Mouse (Mus musculus) testis, postnatal 10 days (tissue): Measurements from ENCODE around the gene Arl4a.

ENCODE experiments used
- DNase-seq: peaks from one replicate; pipeline ENCODE4 v3.0.0; 2021; ENCODE audit warnings: low spot score

Gene Arl4a

DNA sequence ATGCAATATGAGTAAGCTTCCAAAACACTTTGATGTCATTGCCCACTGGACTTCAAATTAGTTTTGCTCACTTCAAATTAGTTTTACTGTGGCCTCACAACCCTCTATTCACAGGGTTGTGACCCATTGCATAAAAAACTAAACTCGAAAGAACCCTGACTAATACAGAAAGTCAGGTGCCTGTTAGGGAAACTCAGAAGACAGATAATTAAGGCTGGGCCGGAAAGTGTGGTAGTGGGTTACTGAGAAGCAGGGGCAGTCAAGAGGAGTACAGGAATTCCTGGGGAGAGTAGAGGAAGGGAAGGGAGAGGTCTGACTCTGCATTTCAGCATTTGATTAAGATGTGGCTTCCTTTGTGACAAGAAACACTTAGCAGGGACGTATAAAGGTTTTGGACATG, 29.4 kb downstream of the Arl4a start:
- DNase-seq, result no peak

DNA sequence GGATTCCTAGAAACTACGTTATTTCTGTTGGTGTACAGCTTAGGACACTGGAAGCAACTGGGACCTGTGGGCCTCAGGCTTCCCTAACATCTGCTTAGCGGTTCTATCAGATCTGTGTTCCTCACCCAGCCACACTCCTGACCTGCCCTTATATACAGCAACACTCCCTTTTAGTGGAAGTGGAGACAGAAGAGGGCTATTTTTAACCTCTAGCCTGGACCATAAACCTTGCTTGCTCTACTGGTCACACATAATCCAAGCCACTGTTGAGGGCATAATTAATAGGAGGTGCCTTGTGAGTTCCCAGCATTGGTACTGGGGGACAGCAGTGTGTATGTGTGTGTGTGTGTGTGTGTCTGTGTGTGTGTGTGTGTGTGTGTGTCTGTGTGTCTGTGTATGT, 33.1 kb downstream of the Arl4a start:
- DNase-seq, result no peak

- no peak for DNase-seq
Measured at GRCm38 (mm10) chr12:39998853-39999195, 39.0 kb downstream of the Arl4a start.

DNA sequence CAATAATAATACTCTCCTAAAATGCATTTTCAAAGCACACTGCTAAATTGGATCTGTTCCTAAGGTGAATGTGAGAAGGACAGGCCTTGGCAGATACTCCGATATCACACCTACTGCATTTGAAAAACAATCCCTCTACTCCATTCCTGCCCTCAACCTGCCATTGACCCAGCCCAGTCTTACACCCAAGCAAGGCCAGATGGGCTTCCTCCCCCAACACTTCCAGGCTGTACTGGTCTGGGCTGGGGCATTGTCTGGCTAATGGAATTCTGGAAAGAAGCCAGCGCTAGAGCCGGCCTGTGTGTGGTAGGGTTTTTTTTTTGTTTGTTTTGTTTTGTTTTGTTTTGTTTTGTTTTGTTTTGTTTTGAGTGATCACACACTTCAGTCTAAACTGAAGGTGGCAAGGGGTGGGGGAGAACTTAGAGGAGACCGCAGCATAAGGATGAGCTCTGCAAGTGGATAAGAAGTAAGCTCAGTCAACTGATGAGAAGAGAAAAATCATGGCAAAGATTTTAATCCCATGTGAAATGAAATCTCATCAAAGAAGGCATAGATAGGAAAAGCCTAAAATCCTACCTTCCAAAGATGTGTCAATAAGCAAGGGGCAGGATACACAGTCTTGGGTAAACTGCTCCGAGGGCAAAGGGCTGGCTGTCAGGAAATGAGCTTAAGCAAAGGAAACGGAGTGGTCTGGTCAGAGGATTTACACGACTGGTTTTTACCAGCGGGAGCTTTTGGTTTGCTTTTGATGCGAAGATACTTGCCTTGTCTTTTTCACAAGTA, 39.6 kb downstream of the Arl4a start:
- no peak for DNase-seq

GRCm38 (mm10) chr12:39997651-39998050, 40.2 kb downstream of the Arl4a start:
- DNase-seq, result no peak

DNA sequence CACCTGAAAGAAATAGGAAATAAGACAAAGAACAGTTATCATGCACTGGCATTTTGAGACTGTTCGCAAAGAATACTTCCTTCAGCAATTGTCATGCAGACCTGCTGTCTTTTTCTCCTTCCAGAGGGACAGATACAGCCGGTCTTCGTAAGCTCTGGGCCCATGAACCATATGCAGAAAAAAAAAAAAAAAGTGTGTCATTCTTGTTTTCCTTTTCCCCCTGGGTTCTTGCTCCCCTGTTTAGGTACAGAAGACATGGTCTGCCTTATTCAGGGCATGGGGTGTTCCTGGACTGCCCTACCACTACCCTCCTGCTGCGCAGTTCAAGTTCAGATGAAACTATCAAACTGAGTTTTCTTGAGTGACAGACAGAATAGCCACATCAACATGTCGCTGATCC, 41.8 kb downstream of the Arl4a start:
- DNase-seq, result no peak

GRCm38 (mm10) chr12:39995609-39996008, 42.2 kb downstream of the Arl4a start:
- DNase-seq, result no peak

DNA sequence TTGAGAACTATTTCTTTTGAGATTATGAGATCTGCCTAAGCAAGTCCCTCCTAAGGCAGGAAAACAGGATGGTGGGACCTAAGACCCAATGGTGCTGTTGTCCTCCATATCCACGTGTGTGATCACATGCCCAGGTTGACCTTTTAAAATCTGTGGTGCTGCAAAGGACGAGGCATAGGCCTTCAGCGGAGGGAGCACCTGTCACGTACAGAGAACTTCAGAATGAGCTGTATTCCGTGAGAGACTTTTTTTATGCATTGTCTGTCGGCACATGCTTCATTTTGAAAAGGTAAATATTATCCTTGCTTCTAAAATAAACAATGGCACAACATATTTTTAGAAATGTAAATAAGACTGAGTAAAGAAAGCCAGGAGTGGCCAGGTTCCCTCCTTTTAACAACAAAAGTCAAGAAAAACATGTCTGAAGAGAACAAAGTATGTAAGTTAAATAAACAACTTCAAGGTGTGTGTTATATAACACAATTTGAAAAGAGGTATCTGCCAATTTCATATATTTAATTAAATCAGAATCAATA, 45.0 kb downstream of the Arl4a start:
- DNase-seq, result no peak

DNA sequence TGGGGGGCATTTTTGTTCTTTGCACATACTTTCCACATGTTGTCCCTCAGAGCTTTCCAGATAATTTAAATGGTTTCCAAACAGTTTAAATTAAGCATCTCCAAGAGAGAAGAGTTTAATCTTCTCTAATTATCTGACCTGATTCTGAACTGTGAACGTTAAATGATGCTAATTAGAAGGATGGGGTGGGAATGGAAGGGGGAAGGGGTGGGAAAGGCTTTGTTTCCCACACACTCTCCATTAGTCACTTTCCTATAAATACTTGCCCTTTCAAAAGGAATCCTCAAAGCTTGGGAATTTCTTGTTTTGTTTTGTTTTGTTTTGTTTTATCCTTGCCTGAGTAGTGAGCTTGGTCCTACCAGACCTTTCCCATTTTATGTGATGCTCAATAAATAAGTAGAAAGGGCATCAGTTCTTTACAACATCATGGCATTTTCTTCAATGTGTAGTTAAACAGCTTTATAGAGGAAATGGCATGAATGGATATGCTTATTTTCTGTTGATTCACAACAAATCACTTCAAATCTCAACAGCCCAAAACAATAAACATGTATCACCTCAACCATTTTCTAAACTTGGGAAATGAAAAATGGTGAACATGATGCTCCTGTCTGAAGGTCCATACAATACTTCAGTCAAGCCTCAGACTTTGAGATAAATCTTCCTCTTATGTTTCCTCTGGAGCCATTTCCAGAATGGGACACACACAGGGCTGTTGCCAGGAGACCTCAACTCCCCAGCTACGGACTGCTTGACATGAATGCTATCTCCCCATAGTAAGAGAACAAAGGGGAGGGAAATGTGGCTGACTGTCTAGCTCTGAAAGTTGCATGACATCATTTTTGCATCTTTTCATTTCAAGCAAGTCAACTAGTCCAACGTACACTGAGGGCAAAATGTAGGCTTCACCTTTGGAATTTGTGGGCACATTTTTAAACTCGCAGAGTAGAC, 46.7 kb downstream of the Arl4a start:
- no peak for DNase-seq

DNA sequence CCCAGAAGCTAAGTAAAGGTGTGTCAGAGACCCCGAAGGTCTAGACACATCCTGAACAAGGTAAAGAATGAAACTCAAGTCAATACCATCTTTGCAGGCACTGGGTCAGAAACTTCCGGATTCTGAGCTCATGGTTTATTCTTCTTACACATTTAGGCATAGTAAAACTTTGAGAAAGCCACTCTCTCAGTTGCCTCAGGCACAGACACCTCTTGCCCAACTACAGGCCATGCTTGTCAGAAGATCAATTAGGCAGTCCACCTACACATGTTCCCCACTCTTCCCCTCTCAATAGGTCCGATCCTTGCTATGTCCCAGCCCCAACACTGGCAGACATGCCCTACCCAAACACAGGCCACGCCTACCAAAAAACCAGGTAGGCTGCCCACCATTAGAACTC, 48.7 kb downstream of the Arl4a start:
- DNase-seq, result no peak

DNA sequence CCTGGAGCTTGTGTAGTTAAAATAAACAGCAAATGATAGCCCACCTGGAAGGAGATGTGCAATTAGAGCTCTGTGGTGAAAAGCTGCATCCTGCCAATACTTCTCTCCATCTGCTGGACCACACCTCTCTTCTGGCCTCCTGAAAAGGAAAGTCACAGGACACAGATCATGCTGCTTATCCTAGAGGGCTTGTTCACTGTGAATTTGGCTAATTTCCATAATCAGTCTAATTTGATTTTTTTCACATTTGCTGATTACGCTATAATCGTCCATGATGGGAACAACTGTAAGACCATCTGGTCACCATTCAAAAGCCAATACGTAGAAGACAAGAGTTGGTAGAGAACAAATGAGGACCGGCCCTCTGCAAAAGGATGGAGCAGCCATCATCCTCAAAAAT, 50.6 kb downstream of the Arl4a start:
- no peak for DNase-seq

GRCm38 (mm10) chr12:39985639-39986038, 52.2 kb downstream of the Arl4a start:
- peak; percentile 50 for DNase-seq

GRCm38 (mm10) chr12:39979792-39980191, 58.0 kb downstream of the Arl4a start:
- DNase-seq, result no peak

DNA sequence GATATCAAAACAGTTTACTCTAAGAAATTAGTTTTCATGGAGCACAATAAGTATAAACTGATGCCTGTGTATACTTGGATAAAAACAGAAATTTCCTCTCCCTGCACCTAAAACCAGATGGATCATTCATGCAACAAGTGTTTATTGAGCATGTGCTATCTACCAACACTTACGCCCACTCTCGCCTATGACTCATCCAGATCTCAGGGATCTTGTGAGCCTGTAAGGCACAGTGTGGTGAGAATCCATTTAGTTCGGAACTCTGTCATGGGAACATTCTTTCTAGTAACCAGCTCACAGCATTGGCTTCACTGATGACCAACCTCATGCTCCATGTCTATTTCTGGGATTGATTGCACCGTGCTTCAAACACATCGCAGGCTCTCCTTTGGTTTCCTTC, 58.8 kb downstream of the Arl4a start:
- no peak for DNase-seq

- DNase-seq, result no peak
Measured at GRCm38 (mm10) chr12:39977996-39978590, 59.7 kb downstream of the Arl4a start.

- DNase-seq, result no peak
Measured at GRCm38 (mm10) chr12:39976426-39976825, 61.4 kb downstream of the Arl4a start.

DNA sequence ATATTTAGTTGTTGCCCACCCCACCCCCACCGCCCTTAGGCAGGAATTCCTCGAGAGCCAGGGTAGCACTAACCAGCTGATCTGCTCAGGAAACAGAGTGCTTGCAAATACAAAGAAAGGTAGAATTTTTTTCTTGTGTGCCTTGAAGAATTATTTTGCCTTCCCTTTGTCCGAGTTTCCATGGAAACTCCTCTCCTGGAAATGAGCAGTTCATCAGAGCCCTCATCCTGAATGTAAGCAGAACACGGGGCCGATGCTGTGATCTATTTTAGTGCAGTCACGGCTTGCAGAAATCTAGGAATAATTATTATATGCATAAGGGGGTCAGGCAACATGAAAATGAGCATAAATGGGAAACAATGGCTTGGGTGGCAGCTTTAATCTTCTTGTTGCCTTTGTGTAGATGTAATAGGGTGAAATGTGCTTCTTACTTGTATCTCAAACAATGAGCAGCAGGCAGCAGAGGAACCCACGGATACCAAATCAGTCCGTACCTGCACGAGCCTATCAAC, 61.9 kb downstream of the Arl4a start:
- DNase-seq, result no peak

DNA sequence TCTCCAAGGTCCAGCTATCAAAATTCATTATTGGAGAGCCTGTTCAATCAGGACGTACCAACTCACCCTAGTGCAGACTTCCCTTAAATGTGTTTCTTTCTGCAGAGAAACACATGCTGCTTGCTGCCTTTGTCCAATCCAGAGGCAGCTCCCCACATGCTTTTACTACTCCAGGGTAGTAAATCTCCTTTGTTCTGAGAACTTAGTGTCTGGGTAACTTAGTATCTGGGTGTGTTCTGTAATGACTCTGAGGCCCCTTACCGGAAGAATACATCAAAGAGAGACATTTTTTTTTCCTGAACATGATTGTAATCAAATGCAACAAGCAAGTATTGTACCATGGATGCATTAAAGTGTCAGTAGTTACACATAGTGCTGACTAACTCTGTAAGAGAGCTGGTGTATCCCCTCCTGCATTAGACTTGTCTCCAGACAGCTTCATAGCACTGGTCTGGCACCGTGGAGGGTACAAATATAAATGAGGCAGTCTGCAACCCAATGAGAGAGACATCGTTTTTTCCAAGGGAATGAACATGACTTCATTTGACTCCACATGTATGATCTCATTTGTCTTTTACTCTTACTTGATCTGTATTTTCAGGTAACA, 62.7 kb downstream of the Arl4a start:
- no peak for DNase-seq

DNA sequence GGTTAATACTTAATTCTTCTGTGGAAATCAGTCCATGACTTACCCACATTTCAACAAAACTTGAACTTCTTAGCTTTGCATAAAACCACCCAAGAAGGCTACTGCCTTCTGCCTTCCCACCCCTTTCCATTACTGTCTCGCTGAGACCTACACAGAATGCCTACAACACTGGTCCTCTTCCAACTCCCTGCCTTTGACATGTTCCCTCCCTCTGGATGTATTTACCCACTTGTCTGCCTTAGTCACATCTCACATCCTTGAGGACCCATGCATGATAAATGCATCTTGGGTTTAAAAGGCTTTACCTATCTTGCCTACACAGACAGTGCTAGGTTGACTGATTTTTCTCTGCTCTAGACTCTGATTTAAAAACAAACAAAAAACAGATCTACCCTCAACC, 63.6 kb downstream of the Arl4a start:
- DNase-seq, result no peak

DNA sequence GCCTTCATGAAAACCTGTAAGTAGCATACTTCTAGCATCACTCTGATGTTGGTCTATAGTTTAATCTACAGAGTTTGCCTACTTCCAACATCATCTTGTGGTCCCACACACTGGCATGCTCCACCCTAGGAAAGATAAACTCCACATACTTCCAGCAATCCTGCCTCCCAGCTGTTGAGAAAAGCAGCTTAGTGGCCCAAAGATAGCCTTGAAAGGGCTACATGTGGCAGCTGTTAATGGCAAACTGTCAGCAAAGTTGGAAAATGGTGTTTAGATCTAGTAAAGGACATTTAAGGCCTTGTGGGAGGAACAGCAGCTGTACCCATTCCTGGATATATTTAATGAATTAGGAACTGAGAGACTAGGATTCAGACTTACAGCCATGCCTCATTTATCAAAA, 68.3 kb downstream of the Arl4a start:
- no peak for DNase-seq

GRCm38 (mm10) chr12:39968109-39968508, 69.7 kb downstream of the Arl4a start:
- DNase-seq, result no peak

GRCm38 (mm10) chr12:39959166-39959565, 78.7 kb downstream of the Arl4a start:
- DNase-seq, result no peak
